Mouse (Mus musculus): ENCODE measurements around the gene Esp15.
"Not testable (repeated sequence)": the region's sequence is repeated elsewhere in the genome, so short reads cannot be mapped to it uniquely, and the experiment has no call there.

The Esp15 gene

DNA sequence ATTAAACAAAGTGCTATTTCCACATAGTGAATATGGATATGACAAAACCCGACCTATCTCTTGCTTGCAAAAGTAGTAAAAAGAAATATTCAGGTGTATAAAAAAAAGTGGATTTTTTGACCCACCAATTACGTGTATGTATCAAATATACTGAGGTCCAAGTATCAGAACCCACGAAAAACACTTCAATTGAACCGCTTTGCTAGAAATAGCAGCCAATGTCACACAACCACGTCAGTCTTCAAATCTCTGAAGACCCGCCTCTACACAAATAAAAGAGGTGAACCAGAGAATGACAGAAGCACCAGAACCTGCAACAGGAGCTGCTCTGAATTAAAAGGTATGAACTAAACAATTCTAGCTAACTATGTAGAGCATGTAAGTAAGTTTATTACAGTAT is at the start of gene Esp15:
Esp15 (plus strand) TSS at position 301 of the 400 bp plus-strand sequence.
- not testable (repeated sequence) for DNase-seq (ENCODE audit: low read depth, low spot score)

DNA sequence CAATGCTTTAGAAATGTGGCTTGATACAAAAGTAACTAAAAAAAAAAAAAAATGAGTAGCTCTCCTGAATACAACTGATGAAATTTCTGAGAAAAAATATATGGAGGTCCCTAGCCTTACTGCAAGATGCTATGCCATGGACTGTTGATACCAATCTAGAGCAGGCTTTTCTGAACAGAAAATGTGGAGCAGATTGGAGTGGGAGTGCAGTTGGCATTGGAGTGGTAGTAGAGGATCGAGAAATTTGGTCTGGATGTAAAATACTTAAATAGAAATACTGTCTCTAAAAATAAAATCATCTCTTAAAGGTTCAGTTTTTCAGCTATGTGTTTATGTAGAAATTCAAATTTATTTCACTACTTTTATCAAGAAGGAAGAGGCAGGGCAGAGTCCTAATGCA is 49.2 kb upstream of the Esp15 start:
- no peak for DNase-seq (ENCODE audit: low read depth, low spot score)

Data from WW6 (cell line).